Comparison of ENCODE assay signal across 8 mouse cellular contexts in the genomic region with DNA sequence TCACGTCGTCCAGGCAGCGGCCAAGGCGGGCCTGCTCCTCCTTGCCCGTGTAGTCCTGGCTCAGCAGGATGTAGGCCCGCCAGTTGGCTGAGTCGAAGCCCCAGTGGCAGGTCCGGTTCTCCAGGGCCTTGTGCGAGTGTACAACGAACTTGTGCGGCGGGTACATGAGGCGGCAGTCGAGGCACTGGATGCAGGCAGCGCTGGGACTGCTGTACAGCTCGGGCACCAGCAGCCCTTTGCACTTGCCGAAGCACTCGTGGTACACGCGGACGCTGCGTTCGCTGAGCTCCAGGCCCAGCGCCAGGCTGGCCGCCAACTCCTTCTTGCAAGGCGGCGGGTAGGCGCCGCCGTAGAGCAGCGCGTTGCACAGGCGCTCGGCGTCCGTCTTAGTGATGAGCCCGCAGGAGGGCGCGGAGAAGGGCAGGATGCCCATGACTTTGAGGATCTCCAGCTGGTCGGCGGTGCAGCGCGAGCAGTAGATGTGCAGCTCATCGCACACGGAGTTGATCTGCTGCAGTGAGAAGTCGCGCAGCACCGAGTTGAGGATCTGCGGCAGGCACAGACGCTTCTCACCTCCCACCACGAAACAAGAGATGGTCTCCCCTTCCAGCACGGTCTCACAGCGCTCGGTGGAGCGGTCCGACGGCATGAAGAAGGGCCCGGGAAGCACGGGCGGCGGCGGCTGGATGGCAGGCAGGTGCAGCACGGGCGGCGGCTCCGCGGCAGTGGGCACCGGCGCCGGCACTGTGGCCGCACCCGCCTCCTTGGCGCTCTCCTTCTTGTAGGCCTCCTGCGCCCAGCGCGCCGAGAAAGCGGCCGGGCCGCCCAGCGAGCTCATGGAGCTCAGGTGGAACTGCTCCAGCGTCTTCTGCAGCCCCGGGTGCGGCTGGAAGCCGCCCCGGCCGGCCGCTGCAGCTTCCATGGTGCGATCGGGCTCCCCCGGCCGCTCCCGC. TPM values are rescaled to one million over a fixed set of nuclear protein-coding genes. Genes with fewer than 3 reads are reported as not detected.
DNase-seq lines count a peak whose midpoint lies in the region; ATAC-seq and TF ChIP-seq lines count a peak whose summit lies in the region.

No protein-coding gene starts in this region.

- H3K9ac ChIP-seq in hindbrain, postnatal 0 days (replicated peaks; ENCODE audit: low read length): peak overlapping the region; percentile 93

- peak; percentile 15; the same call in 1 of the 2 replicates for TF ChIP-seq CTCF in gastrocnemius, adult 2 months (IDR thresholded peaks at IDR 0.05)
- TF ChIP-seq CTCF in hindbrain, postnatal 0 days (IDR thresholded peaks at IDR 0.05; ENCODE audit: low read depth): no peak; the same call in none of the 2 replicates

- peaks cover 29% of the 10 kb centered on the region for H3K4me1 ChIP-seq in hindbrain, postnatal 0 days (ENCODE audit: insufficient read depth, low read length)

- peak overlapping the region; percentile 86 for H3K27ac ChIP-seq in gastrocnemius, adult 2 months
- peak overlapping the region; percentile 91 for H3K27ac ChIP-seq in hindbrain, postnatal 0 days

- peak overlapping the region; percentile 94 for H3K4me3 ChIP-seq in gastrocnemius, adult 2 months
- H3K4me3 ChIP-seq in hindbrain, postnatal 0 days (ENCODE audit: low read length): peak overlapping the region; percentile 83

- no peaks in the 10 kb centered on the region for H3K27me3 ChIP-seq in hindbrain, postnatal 0 days (ENCODE audit: insufficient read depth, low read length)

- no peak for ATAC-seq in hindbrain, postnatal 0 days
- ATAC-seq in monocyte, adult 5-6 weeks (replicated peaks; ENCODE audit: insufficient number of reproducible peaks, low FRiP score, low TSS enrichment, poor library complexity, severe bottlenecking): no peak

- no peaks in the 10 kb centered on the region for H3K9me3 ChIP-seq in hindbrain, postnatal 0 days (ENCODE audit: low read length)

- H3K36me3 ChIP-seq in hindbrain, postnatal 0 days (ENCODE audit: insufficient read depth, low read length): no peaks in the 10 kb centered on the region

- peak; percentile 85 for DNase-seq in NIH3T3 (ENCODE audit: low read depth)
- DNase-seq in cerebellum, postnatal 14 days: peak; percentile 87 to 90
- peak; percentile 92 for DNase-seq in gastrocnemius, adult 2 months
- peak; percentile 89 for DNase-seq in hindbrain, postnatal 0 days (ENCODE audit: low spot score)
- DNase-seq in left cerebral cortex, postnatal 36 days (ENCODE audit: low spot score in 2 of 2): peak; percentile 79 to 82
- DNase-seq in mesoderm, embryonic 11.5 days (ENCODE audit: low read depth, low spot score): peak; percentile 62
- peak; percentile 82 for DNase-seq in skeletal muscle tissue, adult 2 months (ENCODE audit: low read depth, low spot score)

- 3% methylated on average over 86 of the region's 93 CpGs for WGBS in hindbrain, postnatal 0 days

- H3K4me2 ChIP-seq in hindbrain, postnatal 0 days (ENCODE audit: low read depth, low read length): peak overlapping the region; percentile 100

- intact Hi-C loops in gastrocnemius, adult 2 months (cut with DNase I): loop anchor here (2.0 to 5.0 kb wide), 2 partner anchors 27 to 75 kb away; partner anchors contain the start of gene Faap20
- intact Hi-C loops in left cerebral cortex, postnatal 36 days (cut with DNase I): loop anchor here (1.0 to 5.0 kb wide), 3 partner anchors 27 to 99 kb away; partner anchors contain the start of gene Faap20

RNA-seq across cellular contexts. Expression of gene Ski, which starts 0.5 kb away (rescaled TPM):
- 10 to 100 TPM; 28.5 to 35.6 TPM for total RNA-seq in gastrocnemius, adult 2 months (2021)
- 69.8 and 71.3 TPM in 2 replicates for total RNA-seq in hindbrain, postnatal 0 days (2014; rRNA removed)
- polyA plus RNA-seq in hindbrain, postnatal 0 days (2015; fragmentation: Nextera tagmentation; extraction: Ambion mirVana): 8.8 and 9.5 TPM in 2 replicates
- 100 to 1,000 TPM; 113 to 119 TPM for total RNA-seq in left cerebral cortex, postnatal 36 days (2021)
- 13.5 to 26.2 TPM (median 17.7 TPM) in 3 replicates for total RNA-seq in monocyte, adult 5-6 weeks (2017)

RNA-seq across cellular contexts. Expression of gene Faap20, which starts 27.7 kb away (rescaled TPM):
- 1 to 10 TPM; 4.6 to 6.1 TPM for total RNA-seq in gastrocnemius, adult 2 months (2021)
- 51.2 and 61.4 TPM in 2 replicates for total RNA-seq in hindbrain, postnatal 0 days (2014; rRNA removed)
- 60.8 and 62.5 TPM in 2 replicates for polyA plus RNA-seq in hindbrain, postnatal 0 days (2015; fragmentation: Nextera tagmentation; extraction: Ambion mirVana)
- total RNA-seq in left cerebral cortex, postnatal 36 days (2021): 10 to 100 TPM; 26.0 to 28.0 TPM
- 15.4 to 17.5 TPM (median 17.0 TPM) in 3 replicates for total RNA-seq in monocyte, adult 5-6 weeks (2017)
